Mouse (Mus musculus) left cerebral cortex, postnatal 4 days (tissue): Measurements from ENCODE around the gene Gm43191. TPM values are rescaled to one million over a fixed set of nuclear protein-coding genes. Genes with fewer than 3 reads are reported as not detected.
A peak's percentile ranks its signal among the peaks of the same experiment; 100 is the strongest.
"Not testable (repeated sequence)": the region's sequence is repeated elsewhere in the genome, so short reads cannot be mapped to it uniquely, and the experiment has no call there.

Experiments
- DNase-seq: peaks from one replicate; pipeline ENCODE4 v3.0.0-alpha.2; 2022
- intact Hi-C: fragments of 180-260 bp; cut with DNase I; formaldehyde crosslinking; loops from one replicate; pipeline ENCODE4 v1.15.1; 2025
- total RNA-seq, 2 experiments: library from RNA; stranded (reverse); gene quantifications; 2 replicates each; pipeline ENCODE4 v1.2.3; 2021

Gm43191 gene
- total RNA-seq, 2 experiments from 2014 or later, result 0.68 TPM; not detected in 1

GRCm38 (mm10) chr3:116662463-116662863, 18.6 kb downstream of the Gm43191 start, which contains the start of gene Mfsd14a:
TSS of gene Mfsd14a (minus strand) at chr3:116662677.
- peak; percentile 98 for DNase-seq
- intact Hi-C loops, result no loop called here

DNA sequence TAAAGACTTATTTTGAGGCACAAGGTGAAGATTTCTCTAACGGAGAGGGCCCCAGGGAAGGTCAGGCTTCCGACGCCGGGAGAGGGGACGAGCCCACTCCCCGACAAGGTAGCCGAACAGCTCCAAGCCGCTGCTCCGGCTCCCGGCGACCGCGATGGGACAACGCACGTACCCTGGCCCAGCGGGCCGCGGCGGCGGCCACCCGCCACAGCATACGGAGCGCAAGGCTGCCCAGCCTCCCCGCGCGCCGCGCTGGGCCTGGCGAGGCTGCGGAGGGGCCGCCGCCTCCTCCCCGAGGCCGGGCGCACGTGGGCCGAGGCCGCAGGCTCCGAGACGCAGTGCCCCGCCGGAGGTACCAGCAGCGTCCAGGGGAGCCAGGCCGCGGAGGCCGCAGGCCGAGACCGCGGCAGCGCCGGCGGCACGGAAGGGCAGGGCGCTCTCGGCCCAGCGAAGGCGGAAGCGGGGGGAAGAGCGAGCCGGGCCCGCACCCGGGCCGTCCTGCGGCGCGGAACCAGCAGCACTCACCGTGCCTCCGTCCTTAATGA, 19.1 kb downstream of the Gm43191 start:
- no peak for DNase-seq
- intact Hi-C loops, result no loop called here

- intact Hi-C loops, result no loop called here
- no peak for DNase-seq
Observed at GRCm38 (mm10) chr3:116661288-116661869, 19.7 kb downstream of the Gm43191 start.

- intact Hi-C loops, result no loop called here
- no peak for DNase-seq
Observed at GRCm38 (mm10) chr3:116659856-116660430, 21.1 kb downstream of the Gm43191 start.

DNA sequence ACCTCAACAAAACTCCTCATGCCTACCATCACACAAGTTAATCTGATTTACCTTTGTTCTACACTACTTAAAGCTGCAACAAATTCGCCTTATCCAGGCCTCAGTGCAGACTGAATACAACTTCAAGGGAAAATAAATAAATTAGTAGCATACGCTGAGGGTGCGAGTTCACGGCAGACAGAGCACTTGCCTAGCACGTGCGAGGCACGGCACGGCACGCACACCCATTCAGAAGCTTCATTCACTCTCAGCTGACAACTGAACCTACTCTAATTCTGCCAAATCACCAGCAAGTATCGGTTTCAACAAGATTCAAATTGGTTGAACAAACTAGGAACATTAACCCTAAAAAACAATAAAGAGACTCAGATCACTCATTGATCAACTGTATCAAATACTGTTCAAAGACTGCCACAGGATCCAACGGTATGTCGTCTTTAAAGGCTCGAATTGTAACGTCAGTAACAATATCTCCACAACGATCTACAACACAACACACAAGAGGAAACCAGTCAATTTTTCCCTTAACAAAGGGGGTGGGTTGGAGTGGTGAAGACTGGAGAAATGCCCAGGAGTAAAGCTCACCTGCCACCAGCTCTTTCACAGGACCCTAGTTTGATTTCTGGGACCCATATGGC, 22.0 kb downstream of the Gm43191 start:
- DNase-seq, result no peak
- intact Hi-C loops, result no loop called here

DNA sequence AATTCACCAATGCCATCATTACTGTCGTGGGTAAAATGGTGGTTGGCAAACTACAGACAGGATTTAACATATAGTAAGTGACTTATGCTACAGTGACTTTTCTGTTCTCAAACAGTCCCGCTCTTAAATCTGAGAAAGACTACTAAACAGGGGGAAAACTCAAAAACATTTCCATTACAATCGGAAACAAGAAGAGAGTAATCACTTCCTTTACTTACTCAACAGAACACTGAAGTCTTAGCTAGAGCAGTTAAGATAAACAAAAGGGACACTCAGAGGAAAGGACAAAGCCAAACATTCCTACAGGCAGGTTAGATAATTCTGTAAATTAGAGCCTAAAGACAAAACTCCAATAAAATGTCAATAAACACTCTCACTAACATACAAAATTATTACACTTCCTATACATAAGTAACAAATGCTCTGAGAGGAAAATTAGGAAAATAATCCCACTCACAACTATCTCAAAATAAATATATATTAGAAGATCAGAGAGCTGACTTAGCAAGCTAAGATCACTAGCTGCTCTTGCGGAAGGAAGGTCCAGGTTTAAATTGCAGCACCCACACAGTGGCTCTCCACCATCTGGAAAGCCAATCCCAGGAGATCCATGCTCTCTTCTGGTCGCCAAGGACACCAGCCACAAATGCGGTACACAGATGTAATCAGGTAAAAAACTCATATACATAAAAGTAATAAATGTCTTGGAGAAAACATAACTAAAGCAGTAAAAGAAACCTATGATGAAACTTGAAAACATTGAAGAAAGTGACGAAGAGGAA, 24.7 kb downstream of the Gm43191 start:
- no peak for DNase-seq
- intact Hi-C loops, result no loop called here

- DNase-seq, intact Hi-C loops: not testable (repeated sequence)
Observed at GRCm38 (mm10) chr3:116654051-116654450, 27.0 kb downstream of the Gm43191 start.

GRCm38 (mm10) chr3:116653278-116653945, 27.6 kb downstream of the Gm43191 start:
- no peak for DNase-seq
- intact Hi-C loops, result no loop called here

DNA sequence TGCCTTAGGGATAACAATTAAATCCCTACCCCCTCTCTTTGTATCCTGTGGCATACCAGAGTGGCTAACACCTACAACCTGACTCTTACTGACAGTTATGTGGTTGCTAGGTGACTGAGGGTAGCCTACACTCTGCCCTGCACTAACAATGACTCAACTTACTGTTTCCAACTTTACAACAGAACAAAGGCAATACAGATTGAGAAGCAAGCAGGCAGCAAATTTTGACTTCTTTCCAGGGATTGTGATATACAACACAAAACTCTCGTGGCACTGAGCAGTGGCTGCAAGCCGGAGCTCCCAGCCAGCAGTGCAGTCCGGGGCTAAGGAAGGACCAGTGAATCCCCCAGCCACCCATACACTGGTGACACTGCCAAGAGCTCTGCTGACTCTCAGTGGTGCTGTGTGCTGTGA, 29.0 kb downstream of the Gm43191 start:
- no peak for DNase-seq
- intact Hi-C loops, result no loop called here

DNA sequence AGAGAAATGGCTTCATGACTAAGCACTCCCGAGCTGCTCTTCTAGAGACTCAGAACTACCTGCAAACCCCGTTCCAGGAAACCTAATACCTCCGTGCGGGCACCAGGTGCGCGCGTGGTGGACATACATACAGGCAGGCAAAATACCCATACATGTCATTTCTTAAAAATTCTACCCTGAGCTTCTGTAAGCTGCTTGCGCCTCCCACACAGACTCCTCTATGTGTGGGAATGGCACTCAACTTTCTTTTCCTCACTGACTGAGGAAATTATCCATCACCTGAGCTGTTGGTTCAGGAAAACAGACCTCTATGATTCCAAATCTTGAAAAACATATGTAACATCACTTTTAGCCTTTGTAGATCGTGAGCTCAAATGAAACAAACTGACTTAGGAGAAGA, 30.4 kb downstream of the Gm43191 start:
- intact Hi-C loops, result no loop called here
- no peak for DNase-seq

- intact Hi-C loops, result no loop called here
- DNase-seq, result no peak
Observed at GRCm38 (mm10) chr3:116648805-116649204, 32.3 kb downstream of the Gm43191 start.

DNA sequence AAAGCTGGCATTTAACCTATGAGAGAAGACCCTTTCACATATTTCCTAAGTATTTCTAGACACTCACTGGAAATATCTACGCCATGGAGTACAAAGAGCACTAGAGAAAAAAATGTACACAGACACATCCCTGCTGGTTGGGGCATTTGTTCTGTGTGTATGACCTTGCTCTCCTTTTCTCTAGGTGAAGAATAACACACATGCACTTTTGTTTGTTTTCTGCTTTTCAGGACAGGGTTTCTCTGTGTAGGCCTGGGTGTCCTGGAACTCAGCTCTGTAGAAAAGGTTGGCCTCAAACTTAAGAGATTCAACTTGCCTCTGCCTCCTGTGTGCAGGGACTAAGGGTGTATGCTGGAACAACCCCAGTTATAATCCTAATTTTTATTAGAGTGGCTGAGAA, 34.7 kb downstream of the Gm43191 start:
- intact Hi-C loops, result no loop called here
- DNase-seq, result no peak

DNA sequence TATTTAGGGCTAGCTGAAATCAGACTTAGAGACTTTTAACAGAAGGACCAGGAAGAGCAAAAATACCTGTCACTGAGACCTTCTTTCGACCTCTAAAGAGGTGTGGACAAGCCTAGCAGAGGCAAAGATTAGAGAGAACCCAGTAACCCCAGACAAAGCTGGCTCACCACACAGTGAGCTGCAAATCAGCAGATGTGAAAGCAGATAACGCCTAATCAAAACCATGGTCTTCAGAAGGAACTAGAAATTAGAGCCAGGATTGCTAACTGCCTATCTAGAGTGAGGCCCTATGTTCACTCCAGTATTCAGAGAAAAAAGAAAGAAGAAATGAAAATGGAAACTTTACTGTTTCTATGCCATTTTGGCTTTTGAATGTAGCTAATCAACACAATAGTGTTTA, 38.7 kb downstream of the Gm43191 start:
- no peak for DNase-seq
- intact Hi-C loops, result no loop called here

DNA sequence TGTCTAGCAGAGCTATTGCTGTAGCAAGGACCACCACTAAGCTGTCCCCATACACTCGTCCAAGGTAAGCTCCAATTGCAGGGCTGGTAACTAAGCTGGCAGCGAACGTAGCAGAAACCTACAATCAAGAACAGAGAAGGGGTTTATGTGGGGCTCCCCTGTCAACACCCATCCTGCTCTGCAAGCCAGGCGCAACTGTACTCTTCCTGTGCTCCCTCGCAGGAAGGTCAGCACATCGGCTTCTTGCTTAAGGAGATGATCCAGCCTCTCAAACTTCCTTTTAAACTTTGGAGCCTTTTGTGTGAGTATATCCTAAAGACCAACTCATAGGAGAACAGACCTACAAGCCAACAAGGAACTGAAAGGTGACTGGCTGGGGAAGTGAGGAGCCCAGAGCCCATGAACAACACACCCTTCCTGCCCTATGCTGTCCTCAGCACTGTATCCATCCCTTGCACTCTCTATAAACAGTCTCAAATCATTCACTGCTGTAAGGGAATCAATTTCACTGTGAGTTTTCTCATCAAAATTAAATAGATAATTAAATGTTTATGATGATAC, 39.2 kb downstream of the Gm43191 start:
- DNase-seq, result no peak

DNA sequence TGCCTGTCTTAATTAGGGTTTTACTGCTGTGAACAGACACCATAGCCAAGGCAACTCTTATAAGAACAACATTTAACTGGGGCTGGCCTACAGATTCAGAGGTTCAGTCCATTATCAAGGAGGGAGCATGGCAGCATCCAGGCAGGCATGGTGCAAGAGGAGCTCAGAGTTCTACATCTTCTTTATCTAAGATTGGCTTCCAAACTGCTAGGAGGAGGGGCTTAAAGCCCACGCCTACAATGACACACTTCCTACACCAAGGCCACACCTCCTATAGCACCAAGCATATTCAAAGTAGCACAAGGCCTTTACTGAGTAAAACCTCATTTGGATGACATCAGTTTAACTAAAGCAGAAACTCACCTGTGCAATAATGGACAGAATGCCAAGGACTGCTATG, 41.0 kb downstream of the Gm43191 start:
- DNase-seq, result no peak
- intact Hi-C loops, result no loop called here

More for the DNA sequence above, 39.2 kb downstream of the Gm43191 start:
- intact Hi-C loops, result no loop called here

GRCm38 (mm10) chr3:116638572-116638971, 42.5 kb downstream of the Gm43191 start:
- DNase-seq, result no peak
- intact Hi-C loops, result no loop called here

- DNase-seq, result no peak
- intact Hi-C loops, result no loop called here
Observed at GRCm38 (mm10) chr3:116637693-116638476, 43.2 kb downstream of the Gm43191 start.

DNA sequence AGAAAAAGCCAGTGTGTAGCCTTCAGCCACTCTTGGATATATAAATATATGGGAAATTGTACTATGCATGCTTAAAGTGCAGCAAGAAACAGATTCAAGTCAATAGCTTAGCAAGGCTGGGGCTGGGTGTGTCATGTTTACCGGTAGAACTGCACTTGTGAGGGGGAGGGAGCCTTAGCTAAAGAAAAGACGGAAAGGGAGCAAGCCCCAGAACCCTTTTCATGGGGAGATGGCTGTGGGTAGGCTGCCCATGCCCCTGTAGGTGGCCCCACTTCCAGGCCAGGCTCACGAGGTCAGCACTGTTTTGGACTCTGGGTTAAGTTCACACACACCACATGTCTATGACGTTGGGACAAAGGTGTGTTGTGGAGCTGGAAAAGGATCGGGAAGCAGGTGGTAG, 45.3 kb downstream of the Gm43191 start:
- intact Hi-C loops, result no loop called here
- no peak for DNase-seq

DNA sequence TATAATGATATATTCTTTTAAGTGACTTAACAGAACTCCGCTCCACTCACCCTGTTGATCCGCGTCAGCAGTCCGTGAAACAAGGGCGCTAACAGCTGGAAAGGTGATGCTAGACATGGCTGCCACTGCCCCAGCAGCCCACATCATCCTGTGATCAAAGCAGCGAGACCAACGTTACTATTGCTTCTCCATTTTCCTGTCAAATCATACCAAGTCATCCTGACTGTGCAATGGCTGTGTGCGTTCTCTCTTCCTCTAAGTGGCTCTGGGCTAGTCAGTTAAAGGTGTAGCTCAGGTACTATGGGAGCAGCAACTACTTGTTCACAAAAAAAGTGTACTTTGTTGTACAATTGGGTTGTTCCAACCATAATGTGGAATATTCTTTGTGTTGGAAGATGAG, 46.2 kb downstream of the Gm43191 start:
- DNase-seq, result no peak
- intact Hi-C loops, result no loop called here

DNA sequence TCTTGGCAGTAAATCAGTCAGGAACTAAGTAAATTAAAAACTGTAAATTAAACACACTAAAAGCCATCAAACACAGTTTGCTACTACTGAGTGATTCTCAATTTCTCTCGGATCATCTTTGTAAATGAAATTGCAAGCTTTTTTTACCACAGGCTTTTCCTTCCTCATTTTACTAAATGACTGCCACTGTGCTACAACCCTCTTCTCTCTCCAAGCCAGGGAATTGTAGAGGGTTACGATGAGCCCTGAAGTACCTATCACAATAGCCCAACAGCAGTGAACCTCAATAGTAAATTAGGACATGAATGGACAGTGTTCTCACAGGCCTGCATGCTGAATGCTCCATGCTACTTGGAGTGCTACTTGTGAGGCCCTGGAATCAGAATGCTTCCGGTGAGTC, 47.0 kb downstream of the Gm43191 start:
- no peak for DNase-seq
- intact Hi-C loops, result no loop called here
